Mouse (Mus musculus) kidney, postnatal 0 days (tissue): Measurements from ENCODE around the gene Usp44. TPM values are rescaled to one million over a fixed set of nuclear protein-coding genes. Genes with fewer than 3 reads are reported as not detected.

Experiments used
- ATAC-seq: fragments of 200-750 bp; cut with Nextera tagmentation; replicated peaks from 2 replicates; pipeline ENCODE4 v1.8.0; 2017; ENCODE audit warnings: low read depth, moderate number of reproducible peaks, moderate TSS enrichment, moderate library complexity; ENCODE audit not compliant: low FRiP score
- DNase-seq: peaks from one replicate; pipeline ENCODE4 v3.0.0-alpha.2; 2016; ENCODE audit warnings: low spot score
- H3K27ac ChIP-seq: fragments of 300-500 bp; sonication (generic); 2 replicates; pipeline ENCODE4 v1.5.1; 2014; ENCODE audit warnings: mild to moderate bottlenecking
- H3K27me3 ChIP-seq: fragments of 300-500 bp; sonication (generic); 2 replicates; pipeline ENCODE4 v1.6.1; 2014; ENCODE audit warnings: low read length, mixed read lengths; ENCODE audit not compliant: insufficient read depth
- H3K36me3 ChIP-seq: fragments of 300-500 bp; sonication (generic); 2 replicates; pipeline ENCODE4 v1.6.1; 2014; ENCODE audit warnings: low read length, mixed read lengths; ENCODE audit not compliant: insufficient read depth
- H3K4me1 ChIP-seq: fragments of 300-500 bp; sonication (generic); replicated peaks from 2 replicates; pipeline ENCODE4 v1.6.1; 2014; ENCODE audit warnings: antibody characterized with exemption, low read length, mixed read lengths; ENCODE audit not compliant: insufficient read depth
- H3K4me2 ChIP-seq: fragments of 300-500 bp; sonication (generic); 2 replicates; pipeline ENCODE4 v1.6.1; 2014; ENCODE audit warnings: mild to moderate bottlenecking, low read length, moderate library complexity, mixed read lengths
- H3K4me3 ChIP-seq: fragments of 300-500 bp; sonication (generic); replicated peaks from 2 replicates; pipeline ENCODE4 v1.5.1; 2014; ENCODE audit warnings: low read depth, low read length
- H3K9ac ChIP-seq: fragments of 300-500 bp; sonication (generic); 2 replicates; pipeline ENCODE4 v1.6.1; 2014; ENCODE audit warnings: low read depth, low read length
- H3K9me3 ChIP-seq: fragments of 300-500 bp; sonication (generic); replicated peaks from 2 replicates; pipeline ENCODE4 v1.6.1; 2016; ENCODE audit warnings: low read length, inconsistent platforms, mixed read lengths
- CTCF ChIP-seq: IDR thresholded peaks from 2 replicates; pipeline ENCODE4 v1.5.1; 2016; ENCODE audit warnings: antibody characterized with exemption, low read depth, mild to moderate bottlenecking, moderate library complexity
- WGBS: fragments of 180-500 bp; shearing (Covaris S2); extraction: QIAGEN DNeasy Blood & Tissue Kit; methylation state at CpG from one replicate; pipeline ENCODE4 v1.1.7; 2014; 5-methylcytosine and 5-hydroxymethylcytosine counted together
- polyA plus RNA-seq: library from polyadenylated mRNA; unstranded; fragments of >200 nt; fragmentation: Nextera tagmentation; extraction: Ambion mirVana; gene quantifications from 2 replicates; pipeline ENCODE4 v1.2.1, GENCODE M21; 2015

Usp44 gene
- polyA plus RNA-seq, 1 experiment from 2014 or later = 0.18 TPM

DNA sequence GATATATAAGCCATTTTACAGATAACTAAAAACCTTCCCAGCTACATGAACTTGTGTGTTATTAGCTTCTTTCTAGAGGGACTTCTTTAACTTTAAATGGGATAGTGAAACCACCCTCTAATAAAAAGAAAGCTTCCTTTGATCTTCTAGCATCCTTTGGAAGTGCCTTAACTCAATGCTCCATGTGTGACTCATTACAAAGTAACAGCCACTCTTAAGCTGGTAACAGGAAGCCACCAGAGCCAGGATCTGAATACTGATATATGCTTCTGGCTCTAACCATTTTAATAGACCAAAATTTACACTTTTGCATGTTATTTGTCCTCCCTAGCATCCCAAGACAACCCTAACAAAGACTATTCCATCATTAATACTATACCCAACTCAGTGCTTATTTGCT is 50.6 kb downstream of the Usp44 start:
- ATAC-seq (no peak), DNase-seq (no peak)
- TF ChIP-seq CTCF = no peak
- H3K9ac ChIP-seq = no peak overlapping the region
- H3K36me3 ChIP-seq = peaks cover 18% of the 10 kb centered on the region; the same call in 1 of the 2 replicates
- H3K4me3 ChIP-seq = no peak overlapping the region
- no peak overlapping the region for H3K4me2 ChIP-seq
- H3K4me1 ChIP-seq = no peaks in the 10 kb centered on the region
- H3K9me3 ChIP-seq = no peaks in the 10 kb centered on the region
- H3K27ac ChIP-seq = no peak overlapping the region
- H3K27me3 ChIP-seq = no peaks in the 10 kb centered on the region

DNA sequence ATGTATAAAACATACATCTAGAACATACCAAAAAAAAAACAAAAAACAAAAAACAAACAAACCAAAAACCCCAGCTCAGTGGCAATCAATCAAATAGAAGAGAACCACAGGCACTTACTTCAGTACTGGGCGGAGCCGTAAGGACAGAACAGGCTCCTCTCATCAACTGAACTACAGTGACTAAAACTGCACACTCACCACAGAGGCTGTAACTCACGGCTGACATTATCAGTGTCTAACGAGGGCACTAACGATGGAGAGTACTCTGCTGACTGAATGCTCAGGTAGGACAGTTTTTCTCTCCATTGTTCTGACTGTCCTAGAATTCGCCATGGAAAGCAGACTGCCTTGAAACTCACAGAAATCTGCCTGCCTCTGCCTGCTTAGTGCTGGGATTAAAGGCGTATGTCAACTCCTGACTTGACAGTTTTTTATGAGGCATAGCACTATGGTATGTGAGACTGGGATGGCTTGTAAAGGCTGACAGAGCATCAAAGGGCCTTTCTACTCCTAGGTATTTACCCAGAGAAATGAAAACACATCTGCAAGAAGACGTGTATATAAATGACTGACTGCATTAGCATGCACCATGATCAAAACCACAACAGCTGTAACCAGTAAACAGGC is 51.5 kb downstream of the Usp44 start:
- DNase-seq = no peak
- H3K9me3 ChIP-seq = no peaks in the 10 kb centered on the region
- WGBS = 84% methylated on average over 8 of the region's 8 CpGs
- no peak overlapping the region for H3K4me3 ChIP-seq
- no peak for TF ChIP-seq CTCF
- H3K27ac ChIP-seq = no peak overlapping the region
- H3K36me3 ChIP-seq = peaks cover 16% of the 10 kb centered on the region; the same call in 1 of the 2 replicates
- H3K9ac ChIP-seq = no peak overlapping the region
- H3K4me2 ChIP-seq = no peak overlapping the region
- H3K27me3 ChIP-seq = no peaks in the 10 kb centered on the region
- ATAC-seq = no peak
- H3K4me1 ChIP-seq = no peaks in the 10 kb centered on the region

DNA sequence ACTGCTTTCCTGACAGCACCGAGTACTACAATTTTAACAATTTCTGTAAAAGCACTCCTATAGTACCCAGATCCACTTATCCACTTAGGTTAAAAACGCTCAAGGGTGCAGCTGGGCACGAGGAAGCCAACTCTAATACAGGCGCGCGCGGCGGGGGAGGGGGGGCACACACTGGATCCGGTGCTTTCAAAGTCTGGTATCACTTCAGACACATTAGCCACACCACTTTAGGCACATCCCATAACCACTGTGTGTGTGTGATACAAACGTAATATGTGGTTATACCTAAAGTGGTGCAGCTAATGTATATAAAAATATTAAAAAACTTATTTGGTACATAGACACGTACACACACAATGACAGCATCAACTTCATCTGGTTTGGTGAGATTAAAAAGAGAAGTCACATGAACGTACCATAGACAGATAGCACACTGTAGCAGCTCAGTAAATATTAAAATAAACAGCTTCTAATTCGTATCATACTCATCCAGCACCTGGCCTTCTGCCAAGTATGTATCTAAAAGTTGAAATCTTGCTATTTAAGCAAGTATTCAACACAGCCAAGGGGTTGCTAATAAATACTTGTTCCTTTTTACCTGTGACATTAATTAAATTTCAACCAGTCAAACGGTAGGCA is 54.6 kb downstream of the Usp44 start:
- peaks cover 6% of the 10 kb centered on the region; the same call in 1 of the 2 replicates for H3K36me3 ChIP-seq
- H3K4me3 ChIP-seq = no peak overlapping the region
- H3K27ac ChIP-seq = no peak overlapping the region
- DNase-seq (no peak), ATAC-seq (no peak)
- H3K4me1 ChIP-seq = 0 out of 2 replicates have a peak, but pooled peaks cover 4% of the 10 kb centered on the region
- no peak overlapping the region for H3K9ac ChIP-seq
- no peak for TF ChIP-seq CTCF
- H3K9me3 ChIP-seq = no peaks in the 10 kb centered on the region
- H3K4me2 ChIP-seq = no peak overlapping the region
- H3K27me3 ChIP-seq = no peaks in the 10 kb centered on the region
- 91% methylated on average over 14 of the region's 14 CpGs for WGBS

DNA sequence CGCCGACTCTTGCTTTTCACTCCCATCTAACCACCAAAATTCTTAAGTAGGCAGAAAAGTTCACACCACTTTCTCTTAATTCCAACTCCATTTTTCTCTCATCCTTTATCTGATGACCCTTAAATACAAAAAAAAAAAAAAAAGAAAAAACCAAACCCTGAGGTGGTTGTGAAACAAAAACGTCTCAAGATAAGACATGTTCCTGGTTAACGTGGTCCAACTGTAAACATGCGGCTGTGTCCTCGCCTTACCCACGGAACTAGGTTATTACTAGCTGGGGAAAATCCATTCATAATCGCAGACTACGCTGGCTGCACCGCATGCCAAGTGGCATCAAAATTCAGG is 57.2 kb downstream of the Usp44 start:
- no peak overlapping the region for H3K27ac ChIP-seq
- no peaks in the 10 kb centered on the region for H3K27me3 ChIP-seq
- H3K9ac ChIP-seq = peak overlapping the region; percentile 81
- peaks cover 6% of the 10 kb centered on the region; the same call in 1 of the 2 replicates for H3K36me3 ChIP-seq
- H3K4me1 ChIP-seq = 0 out of 2 replicates have a peak, but pooled peaks cover 4% of the 10 kb centered on the region
- peak overlapping the region; percentile 82 for H3K4me3 ChIP-seq
- ATAC-seq (no peak), DNase-seq (no peak)
- H3K9me3 ChIP-seq = no peaks in the 10 kb centered on the region
- no peak for TF ChIP-seq CTCF
- 10% methylated on average over 10 of the region's 10 CpGs for WGBS
- H3K4me2 ChIP-seq = peak overlapping the region; percentile 75

DNA sequence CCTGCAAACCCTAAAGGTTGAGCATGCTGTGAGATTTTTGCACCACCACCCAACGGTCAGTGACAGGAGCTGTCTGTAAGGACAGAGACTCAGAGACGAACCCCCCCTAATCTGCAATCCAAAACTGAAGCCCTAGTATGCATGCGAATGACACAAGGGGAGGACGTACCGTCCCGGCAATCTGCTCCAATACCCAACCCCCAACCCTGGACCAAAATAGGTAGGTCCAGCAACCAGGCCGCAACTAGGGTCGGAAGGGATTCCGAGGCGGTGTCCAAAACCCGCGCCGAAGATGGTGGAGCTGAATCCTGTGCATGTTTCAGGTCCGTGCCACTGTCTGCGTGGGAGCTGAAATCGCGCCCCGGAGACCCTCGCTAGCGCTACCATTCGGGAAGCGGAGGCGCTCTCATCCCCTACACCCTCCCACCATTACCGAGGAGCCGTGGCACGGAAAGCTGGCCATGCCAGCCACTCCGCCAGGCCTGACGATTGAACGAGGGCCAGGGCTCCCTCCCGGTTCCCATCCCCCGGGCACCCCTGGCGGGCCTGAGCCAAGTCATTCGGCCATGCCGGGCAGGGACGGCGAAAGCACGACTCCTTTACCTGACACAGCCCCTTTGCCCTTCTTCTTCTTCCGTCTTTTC is 57.7 kb downstream of the Usp44 start:
- Histone ChIP-seq H3K36me3 (peaks cover 6% of the 10 kb centered on the region; the same call in 1 of the 2 replicates), H3K9me3 (no peaks in the 10 kb centered on the region), H3K27ac (peak overlapping the region; percentile 94), H3K4me3 (peak overlapping the region; percentile 82), H3K9ac (peak overlapping the region; percentile 81), H3K4me2 (peak overlapping the region; percentile 75), H3K27me3 (no peaks in the 10 kb centered on the region), H3K4me1 (0 out of 2 replicates have a peak, but pooled peaks cover 4% of the 10 kb centered on the region)
- WGBS = under 1% methylated on average over 38 of the region's 38 CpGs
- peak; percentile 36 for DNase-seq
- TF ChIP-seq CTCF = no peak
- peak; percentile 66 for ATAC-seq

DNA sequence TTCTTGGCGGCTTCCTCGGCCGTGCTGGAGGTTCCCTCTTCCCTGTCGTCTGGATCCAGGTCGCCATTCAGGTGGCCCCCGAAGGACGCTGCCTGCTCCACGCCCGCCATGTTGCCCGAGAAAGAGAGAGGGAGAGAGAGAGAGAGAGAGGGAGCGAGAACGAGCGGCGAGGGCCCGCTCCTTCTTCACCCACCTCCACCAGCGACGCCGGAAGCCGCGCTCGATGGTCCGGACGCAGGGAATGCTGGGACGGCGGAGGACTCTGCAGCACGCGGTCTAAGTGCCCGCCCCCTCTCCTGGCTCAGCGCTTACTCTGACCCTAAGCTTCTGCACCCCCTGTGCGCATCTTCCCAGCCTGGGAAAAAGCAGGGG is 58.2 kb downstream of the Usp44 start:
- Histone ChIP-seq H3K27me3 (no peaks in the 10 kb centered on the region), H3K4me3 (peak overlapping the region; percentile 82), H3K4me1 (0 out of 2 replicates have a peak, but pooled peaks cover 4% of the 10 kb centered on the region), H3K27ac (peak overlapping the region; percentile 94), H3K4me2 (peak overlapping the region; percentile 75), H3K9me3 (no peaks in the 10 kb centered on the region), H3K9ac (peak overlapping the region; percentile 81), H3K36me3 (peaks cover 5% of the 10 kb centered on the region; the same call in 1 of the 2 replicates)
- no peak for TF ChIP-seq CTCF
- 0% methylated on average over 24 of the region's 30 CpGs for WGBS
- DNase-seq (peak; percentile 96), ATAC-seq (peak; percentile 97)
